Mouse (Mus musculus) naive thymus-derived CD4-positive, alpha-beta T cell, adult 2 months (primary cell): ENCODE data around the gene Rad17.

Source experiments
- DNase-seq: peaks from one replicate; pipeline ENCODE4 v3.0.0-alpha.2; 2011; ENCODE audit warnings: low read depth

The Rad17 gene

GRCm38 (mm10) chr13:100568359-100568758, 82.5 kb downstream of the Rad17 start:
- DNase-seq = no peak
